ENCODE assay signal across 8 mouse cellular contexts in genomic region chr2:35291856-35292255, GRCm38 (mm10). TPM values are rescaled to one million over a fixed set of nuclear protein-coding genes. Genes with fewer than 3 reads are reported as not detected.
A peak's percentile ranks its signal among the peaks of the same experiment; 100 is the strongest.
DNase-seq lines count a peak whose midpoint lies in the region; ATAC-seq and TF ChIP-seq lines count a peak whose summit lies in the region.

No protein-coding gene starts in this region.

- H3K9ac ChIP-seq in intestine, embryonic 14.5 days (ENCODE audit: low read length) = no peak overlapping the region
- no peak overlapping the region for H3K9ac ChIP-seq in intestine, embryonic 16.5 days (ENCODE audit: low read depth, low read length)
- no peak overlapping the region for H3K9ac ChIP-seq in liver, embryonic 13.5 days

- no peaks in the 10 kb centered on the region for H3K9me3 ChIP-seq in intestine, embryonic 14.5 days (ENCODE audit: control insufficient read depth, low read length)
- H3K9me3 ChIP-seq in intestine, embryonic 16.5 days (ENCODE audit: control insufficient read depth, low read length) = no peaks in the 10 kb centered on the region
- no peaks in the 10 kb centered on the region for H3K9me3 ChIP-seq in G1E (replicated peaks)
- H3K9me3 ChIP-seq in liver, embryonic 13.5 days (replicated peaks) = no peaks in the 10 kb centered on the region

- H3K27ac ChIP-seq in intestine, embryonic 14.5 days (ENCODE audit: low read depth) = no peak overlapping the region
- no peak overlapping the region for H3K27ac ChIP-seq in intestine, embryonic 16.5 days (ENCODE audit: low read length)
- H3K27ac ChIP-seq in liver, embryonic 13.5 days = no peak overlapping the region

- H3K4me1 ChIP-seq in intestine, embryonic 14.5 days (replicated peaks; ENCODE audit: control insufficient read depth, insufficient read depth, low read length) = no peaks in the 10 kb centered on the region; the same call in 1 of the 2 replicates
- H3K4me1 ChIP-seq in intestine, embryonic 16.5 days (ENCODE audit: control insufficient read depth, insufficient read depth, low read length) = no peaks in the 10 kb centered on the region
- H3K4me1 ChIP-seq in G1E (ENCODE audit: insufficient read depth, low read depth, low read length) = peaks cover 5% of the 10 kb centered on the region; the same call in 1 of the 2 replicates
- H3K4me1 ChIP-seq in liver, embryonic 13.5 days (replicated peaks) = no peaks in the 10 kb centered on the region; the same call in 1 of the 2 replicates

- H3K4me3 ChIP-seq in intestine, embryonic 14.5 days (ENCODE audit: low read depth, low read length) = no peak overlapping the region
- no peak overlapping the region for H3K4me3 ChIP-seq in intestine, embryonic 16.5 days (ENCODE audit: low read length)
- no peak overlapping the region for H3K4me3 ChIP-seq in G1E (ENCODE audit: low read depth, low read length)
- no peak overlapping the region for H3K4me3 ChIP-seq in liver, embryonic 13.5 days (replicated peaks)

- H3K36me3 ChIP-seq in intestine, embryonic 14.5 days (ENCODE audit: control insufficient read depth, insufficient read depth, low read length) = peaks cover 37% of the 10 kb centered on the region
- no peaks in the 10 kb centered on the region for H3K36me3 ChIP-seq in intestine, embryonic 16.5 days (ENCODE audit: control insufficient read depth, insufficient read depth, low read length)
- H3K36me3 ChIP-seq in G1E (replicated peaks) = no peaks in the 10 kb centered on the region
- peaks cover 23% of the 10 kb centered on the region for H3K36me3 ChIP-seq in liver, embryonic 13.5 days
- peaks cover 2% of the 10 kb centered on the region for H3K36me3 ChIP-seq in splenic B cell, adult 2 months (ENCODE audit: control insufficient read depth, insufficient read depth, low read length, poor library complexity, severe bottlenecking)

- H3K27me3 ChIP-seq in intestine, embryonic 14.5 days (replicated peaks; ENCODE audit: control insufficient read depth, insufficient read depth, low read length) = no peaks in the 10 kb centered on the region
- no peaks in the 10 kb centered on the region for H3K27me3 ChIP-seq in intestine, embryonic 16.5 days (replicated peaks; ENCODE audit: control insufficient read depth, insufficient read depth, low read length)
- H3K27me3 ChIP-seq in G1E (ENCODE audit: insufficient read depth, low read length) = peaks cover 56% of the 10 kb centered on the region
- no peaks in the 10 kb centered on the region for H3K27me3 ChIP-seq in liver, embryonic 13.5 days
- no peaks in the 10 kb centered on the region for H3K27me3 ChIP-seq in splenic B cell, adult 2 months (ENCODE audit: control insufficient read depth, insufficient read depth, low read length, poor library complexity, severe bottlenecking)

- no peak for ATAC-seq in intestine, embryonic 14.5 days (replicated peaks; ENCODE audit: low FRiP score, low TSS enrichment, low read depth)
- ATAC-seq in intestine, embryonic 16.5 days = no peak
- ATAC-seq in G1E (ENCODE audit: extremely low read depth, insufficient number of reproducible peaks, low FRiP score, poor library complexity, severe bottlenecking) = no peak
- ATAC-seq in liver, embryonic 13.5 days (ENCODE audit: low read depth) = no peak
- no peak; the same call in 1 of the 2 replicates for ATAC-seq in granulocyte monocyte progenitor cell, adult 5-6 weeks (replicated peaks; ENCODE audit: poor library complexity, severe bottlenecking)

- peak; percentile 74 for TF ChIP-seq CTCF in G1E (IDR thresholded peaks at IDR 0.05; ENCODE audit: low read depth, low read length)

- H3K4me2 ChIP-seq in intestine, embryonic 14.5 days (ENCODE audit: low read length) = no peak overlapping the region
- no peak overlapping the region for H3K4me2 ChIP-seq in intestine, embryonic 16.5 days (ENCODE audit: low read depth, low read length)
- H3K4me2 ChIP-seq in liver, embryonic 13.5 days = no peak overlapping the region

- DNase-seq in intestine, embryonic 14.5 days (ENCODE audit: low spot score) = peak; percentile 78
- DNase-seq in B cell, adult 2 months = peak; percentile 73
- DNase-seq in G1E (ENCODE audit: low spot score) = no peak
- DNase-seq in cerebellum, postnatal 4 days (ENCODE audit: low spot score in 2 of 2) = peak; percentile 47 to 64
- peak; percentile 37 for DNase-seq in liver, embryonic 13.5 days
- peak; percentile 73 for DNase-seq in splenic B cell, adult 2 months (ENCODE audit: low read depth, low spot score)

- WGBS in intestine, embryonic 14.5 days = 20% methylated on average over 3 of the region's 3 CpGs
- 14% methylated on average over 3 of the region's 3 CpGs for WGBS in intestine, embryonic 16.5 days
- 17% methylated on average over 3 of the region's 3 CpGs for WGBS in liver, embryonic 13.5 days (ENCODE audit: insufficient replicate concordance)

RNA-seq across cellular contexts. Expression of gene Gsn, which starts 35.7 kb away (rescaled TPM):
- polyA plus RNA-seq in intestine, embryonic 14.5 days (2014; fragmentation: Nextera tagmentation; extraction: Ambion mirVana) = 190 and 194 TPM in 2 replicates
- 177 TPM in 2 replicates for polyA plus RNA-seq in intestine, embryonic 16.5 days (2015; fragmentation: Nextera tagmentation; extraction: Ambion mirVana)
- total RNA-seq in G1E (2014; fragmentation: Nextera tagmentation) = 6.0 and 11.1 TPM in 2 replicates
- total RNA-seq in G1E (2017) = 22.3 and 24.5 TPM in 2 replicates
- polyA plus RNA-seq in G1E (2012) = 14.8 and 18.3 TPM in 2 replicates
- polyA plus RNA-seq in liver, embryonic 13.5 days (2015; fragmentation: Nextera tagmentation; extraction: Ambion mirVana) = 77.4 and 92.5 TPM in 2 replicates
- total RNA-seq in granulocyte monocyte progenitor cell, adult 5-6 weeks (2014; fragmentation: Nextera tagmentation) = 3.7 and 7.8 TPM in 2 replicates
- total RNA-seq in granulocyte monocyte progenitor cell, adult 5-6 weeks (2017) = 8.4 and 10.0 TPM in 2 replicates

RNA-seq across cellular contexts. Expression of gene Stom, which starts 44.9 kb away (rescaled TPM):
- polyA plus RNA-seq in intestine, embryonic 14.5 days (2014; fragmentation: Nextera tagmentation; extraction: Ambion mirVana) = 62.7 and 77.2 TPM in 2 replicates
- 64.7 and 66.0 TPM in 2 replicates for polyA plus RNA-seq in intestine, embryonic 16.5 days (2015; fragmentation: Nextera tagmentation; extraction: Ambion mirVana)
- 11.1 and 51.4 TPM in 2 replicates for total RNA-seq in G1E (2014; fragmentation: Nextera tagmentation)
- 12.3 and 13.7 TPM in 2 replicates for total RNA-seq in G1E (2017)
- 3.1 and 3.4 TPM in 2 replicates for polyA plus RNA-seq in G1E (2012)
- 128 and 160 TPM in 2 replicates for polyA plus RNA-seq in liver, embryonic 13.5 days (2015; fragmentation: Nextera tagmentation; extraction: Ambion mirVana)
- 99.4 and 102 TPM in 2 replicates for total RNA-seq in granulocyte monocyte progenitor cell, adult 5-6 weeks (2014; fragmentation: Nextera tagmentation)
- 147 and 151 TPM in 2 replicates for total RNA-seq in granulocyte monocyte progenitor cell, adult 5-6 weeks (2017)

Comparison
In these comparisons a context has a peak if more than half of its experiments do, and no peak if none do; other contexts are left out.
1. RNA of gene Stom, which starts 44.9 kb away (polyA plus RNA-seq): 128 to 160 TPM in liver, embryonic 13.5 days, 64.7 to 66.0 TPM in intestine, embryonic 16.5 days and 62.7 to 77.2 TPM in intestine, embryonic 14.5 days; 3.1 to 3.4 TPM in G1E; every median in the first group is over 10 times any median in the second.